Mouse (Mus musculus) adrenal gland, adult (tissue): ENCODE measurements around the gene C130032M10Rik.

Experiments used
- DNase-seq, 2 experiments: peaks; one replicate each; pipeline ENCODE4 v3.0.0; 2022 to 2023; ENCODE audit warnings: low spot score in 1 of 2; ENCODE audit not compliant: inconsistent age in 2 of 2

C130032M10Rik gene

DNA sequence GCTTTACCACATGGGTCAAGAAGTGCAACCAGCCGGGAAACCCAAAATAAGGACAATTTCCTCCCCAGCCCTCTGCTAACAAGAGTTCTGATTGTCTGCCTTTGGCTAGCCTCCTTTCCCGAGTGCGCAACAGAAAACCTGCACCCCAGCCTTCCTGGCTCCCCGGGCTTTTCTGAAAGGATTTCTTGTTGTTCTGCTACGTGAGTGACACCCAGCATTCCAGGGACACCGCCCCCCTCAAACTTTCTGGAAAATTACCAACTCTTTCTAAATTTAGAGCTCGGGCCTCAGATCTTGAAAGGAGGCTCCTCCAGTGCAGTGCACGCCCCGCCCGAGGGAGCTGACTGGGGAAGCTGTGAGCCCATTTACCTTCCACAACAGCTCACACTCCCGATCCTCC lies at the start of gene C130032M10Rik:
Gene C130032M10Rik (plus strand): TSS at position 334 of the 400 bp plus-strand sequence.
- peak in 1 of 2 experiments; percentile 40 for DNase-seq

DNA sequence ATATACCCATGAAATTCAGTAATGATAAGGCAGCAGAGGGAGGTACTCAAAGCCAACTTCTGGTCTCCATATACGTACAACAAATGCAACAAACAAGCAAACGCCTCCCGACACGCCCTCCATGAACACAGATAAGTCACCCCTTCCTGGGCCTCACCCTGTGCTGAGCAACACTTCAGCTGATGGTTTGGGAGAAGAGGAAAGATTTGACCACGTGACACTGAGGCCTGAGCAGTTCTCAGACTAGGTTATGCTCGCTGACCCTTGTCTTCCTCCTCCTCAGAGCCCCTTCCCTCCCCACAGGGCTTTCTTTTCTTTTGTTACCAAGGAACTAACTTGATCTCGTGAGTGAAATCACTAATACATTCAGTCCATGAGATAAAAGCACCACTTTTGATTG lies 48.6 kb upstream of the C130032M10Rik start:
- no peak for DNase-seq

DNA sequence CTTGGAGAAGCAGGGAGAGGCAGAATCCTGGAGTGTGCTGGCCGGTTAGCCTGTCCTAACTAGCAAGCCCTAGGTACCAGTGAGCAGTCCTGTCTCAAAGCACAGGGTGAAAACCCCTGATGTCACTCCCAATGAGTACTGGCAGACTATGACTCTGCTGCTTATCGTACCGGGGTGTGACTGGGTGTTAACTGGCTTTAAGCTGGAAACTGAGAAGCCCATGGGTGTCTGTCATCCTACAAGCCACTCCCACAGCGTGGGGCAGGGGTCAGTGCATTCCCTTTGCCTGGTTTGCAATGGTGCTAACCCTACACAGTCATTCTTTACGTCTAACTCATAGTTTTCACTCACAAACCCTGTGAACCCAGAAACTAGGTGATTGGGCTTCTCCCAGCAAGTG lies 47.3 kb upstream of the C130032M10Rik start:
- DNase-seq, result no peak

DNA sequence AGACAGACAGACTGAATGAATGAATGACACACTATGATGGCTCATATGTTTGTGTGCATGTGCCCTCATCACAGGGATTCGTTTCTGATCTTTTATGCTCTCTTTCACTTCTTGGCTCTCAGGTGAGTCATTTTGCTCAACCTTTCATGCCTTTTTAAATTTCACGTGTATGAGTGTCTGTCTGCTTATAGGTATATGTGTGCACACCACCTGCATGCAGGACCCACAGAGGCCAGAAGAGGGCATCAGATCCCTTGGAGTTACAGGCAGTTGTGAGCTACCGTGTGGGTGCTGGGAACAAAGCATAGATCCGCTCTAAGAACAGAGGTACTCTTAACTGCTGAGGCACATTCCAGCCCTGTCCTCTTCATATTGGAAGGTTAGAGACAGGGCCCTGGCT lies 46.8 kb upstream of the C130032M10Rik start:
- DNase-seq, result no peak

DNA sequence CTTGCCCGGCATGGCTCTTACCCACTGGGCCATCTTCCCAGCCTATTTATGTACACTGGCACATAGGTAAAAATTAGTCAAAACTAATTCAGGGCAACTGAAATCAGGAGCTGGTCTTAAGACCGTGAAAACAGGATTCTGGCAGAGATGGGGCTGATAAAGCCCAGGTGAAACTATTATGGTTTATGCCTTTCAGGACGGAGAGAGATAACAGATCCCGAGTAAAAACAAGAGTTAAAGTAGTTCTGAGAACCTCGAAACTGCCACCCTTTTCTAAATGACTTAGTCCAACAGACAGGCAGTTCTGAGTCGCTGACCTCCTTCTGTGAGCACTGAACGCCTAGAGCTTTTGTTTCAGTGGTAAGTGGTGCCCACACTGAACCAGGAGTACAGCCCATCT lies 43.6 kb upstream of the C130032M10Rik start:
- DNase-seq, result no peak

DNA sequence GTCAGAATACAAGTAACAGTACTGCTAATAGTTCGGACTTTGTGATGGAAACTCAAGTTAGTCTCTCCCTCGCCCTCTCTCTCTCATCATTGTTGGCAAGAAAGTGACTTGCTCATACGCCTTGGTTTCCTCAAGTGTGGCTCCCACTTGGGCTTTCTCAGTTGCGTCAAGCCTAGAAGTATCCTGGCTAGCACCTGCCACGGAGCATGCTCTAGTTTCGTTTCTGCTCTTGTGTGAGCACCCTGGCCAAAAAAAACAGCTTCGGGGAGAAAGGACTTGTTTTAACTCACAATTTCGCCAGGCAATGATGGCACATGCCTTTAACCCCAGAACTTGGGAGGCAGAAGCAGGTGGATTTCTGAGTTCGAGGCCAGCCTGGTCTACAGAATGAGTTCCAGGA lies 38.5 kb upstream of the C130032M10Rik start:
- no peak for DNase-seq

DNA sequence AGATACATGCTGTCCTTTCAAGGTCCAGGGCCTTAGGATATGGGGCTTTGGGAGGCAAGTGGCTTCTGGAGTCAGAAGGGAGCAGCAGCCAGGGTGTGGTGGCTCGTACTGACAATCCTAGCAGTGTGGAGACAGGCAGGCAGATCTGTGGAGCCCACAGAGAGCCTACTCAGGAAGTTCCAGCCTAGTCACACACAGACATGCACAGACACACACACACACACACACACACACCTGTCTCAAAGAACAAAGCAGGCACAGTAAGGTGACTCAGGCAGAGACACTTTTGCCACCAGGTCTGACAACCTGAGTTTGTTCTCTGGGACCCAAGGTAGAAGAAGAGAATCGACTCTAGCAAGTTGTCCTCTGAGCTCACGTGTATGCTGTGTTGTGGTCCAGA lies 34.6 kb upstream of the C130032M10Rik start:
- no peak for DNase-seq

DNA sequence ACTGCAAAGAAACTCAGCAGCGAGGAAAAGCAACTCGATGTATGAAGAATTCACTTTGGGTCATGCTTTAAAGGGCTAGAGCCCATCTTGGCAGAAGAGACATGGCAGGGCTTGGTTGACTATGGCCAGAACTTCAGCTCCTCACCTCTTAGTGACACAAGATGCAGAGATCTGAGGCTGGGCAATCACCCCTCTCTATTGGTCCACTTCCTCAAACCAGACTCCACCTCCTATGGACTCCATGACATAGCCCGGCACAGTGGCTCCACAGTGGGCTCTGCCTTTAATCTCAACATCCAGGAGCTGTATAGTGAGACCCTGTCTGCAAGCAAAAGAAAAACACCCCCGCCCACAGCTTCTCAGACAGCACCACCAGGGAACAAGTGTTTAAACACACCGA lies 30.7 kb upstream of the C130032M10Rik start:
- no peak for DNase-seq

DNA sequence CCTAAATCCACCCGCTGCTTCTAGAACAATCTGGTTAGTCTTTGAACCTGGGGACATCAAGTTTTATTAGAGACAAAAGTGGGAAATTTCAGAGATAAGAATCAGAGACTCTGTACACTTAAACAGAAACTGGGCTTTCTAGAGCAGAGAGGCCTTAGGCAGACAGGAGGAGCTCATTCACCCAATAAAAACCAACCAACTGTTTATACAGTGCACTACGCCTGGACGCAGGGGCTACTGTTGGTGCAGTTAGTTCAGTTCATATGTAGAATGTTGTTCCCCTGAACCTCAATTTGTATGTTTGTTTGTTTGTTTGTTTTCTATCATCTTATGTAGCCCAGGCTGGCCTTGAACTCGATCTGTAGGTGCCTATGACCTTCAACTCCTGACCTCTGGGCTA lies 28.7 kb upstream of the C130032M10Rik start:
- DNase-seq, result no peak

DNA sequence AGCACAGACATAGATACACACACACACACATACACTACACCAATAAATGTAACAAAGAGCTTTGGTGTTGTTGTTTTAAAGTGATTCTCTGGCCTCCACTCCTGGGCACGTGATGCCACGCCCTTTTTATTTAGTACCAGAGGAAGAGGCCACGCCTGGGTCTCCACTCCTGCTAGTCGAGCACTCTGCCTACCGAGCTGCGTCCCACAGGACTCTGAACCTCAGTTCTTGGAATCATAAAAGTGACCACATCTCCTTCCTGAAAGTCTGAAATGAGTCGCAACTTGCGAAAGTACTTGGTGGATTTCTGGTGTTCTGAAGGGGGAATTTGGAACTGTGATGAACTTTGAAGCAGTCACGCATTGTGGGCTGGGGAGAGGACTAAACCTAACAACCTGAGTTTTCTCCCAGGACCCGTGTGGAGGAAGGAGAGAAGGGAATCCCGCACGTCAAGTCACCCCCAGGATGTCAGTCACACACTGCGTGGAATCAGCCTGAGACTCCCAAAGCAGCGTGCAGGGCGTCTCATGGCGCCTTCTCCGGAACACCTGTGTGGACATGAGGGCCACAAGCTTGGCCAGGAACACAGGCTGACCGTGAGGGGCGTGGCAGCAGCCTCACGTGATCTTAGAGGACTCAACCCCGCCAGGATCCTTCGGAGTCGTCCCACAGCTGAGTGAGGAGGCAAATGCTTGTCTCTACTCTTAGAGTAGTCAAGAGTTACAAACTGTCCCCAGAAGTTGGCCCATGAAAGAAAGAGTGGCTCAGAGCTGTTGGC lies 27.8 kb upstream of the C130032M10Rik start:
- no peak for DNase-seq

DNA sequence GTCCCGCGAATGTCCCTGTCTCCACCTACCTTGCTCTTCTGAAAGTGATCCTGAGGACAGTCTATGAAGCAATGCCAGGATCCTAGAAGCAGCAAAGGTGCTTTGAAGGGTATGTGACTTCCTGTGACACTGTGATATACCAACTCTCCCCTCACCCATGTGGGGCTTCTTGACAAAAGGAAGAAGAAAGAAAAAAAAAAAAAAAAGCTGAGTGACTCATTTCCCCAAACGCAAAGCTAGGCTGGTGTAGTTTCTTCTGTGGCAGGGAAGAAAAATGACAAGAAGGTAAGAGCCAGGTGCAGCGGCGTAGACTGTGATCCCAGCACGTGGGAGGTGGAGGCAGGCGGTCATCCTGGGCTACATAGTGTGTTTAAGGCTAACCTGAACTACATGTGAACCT lies 19.0 kb upstream of the C130032M10Rik start:
- no peak for DNase-seq

DNA sequence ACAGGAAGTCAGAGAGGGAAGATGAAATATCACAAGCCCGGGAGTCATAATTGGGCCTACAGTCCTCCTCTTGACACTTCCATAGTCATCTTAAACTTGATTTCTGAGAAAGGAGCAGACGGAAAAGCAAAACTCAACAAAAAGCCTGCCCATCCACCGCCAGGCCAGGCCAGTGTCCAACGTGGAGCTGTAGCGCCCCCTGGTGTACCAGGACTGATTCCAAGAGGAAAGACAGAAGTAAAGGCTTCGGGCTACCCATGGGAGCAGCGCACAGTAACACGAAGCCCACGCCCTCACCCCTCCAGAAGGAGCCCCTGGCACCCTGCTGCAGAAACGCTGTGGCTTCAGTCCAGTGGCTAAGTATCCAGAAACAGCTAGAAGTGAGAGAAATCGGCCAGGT lies 17.3 kb upstream of the C130032M10Rik start:
- DNase-seq, result peak; percentile 77 to 94

DNA sequence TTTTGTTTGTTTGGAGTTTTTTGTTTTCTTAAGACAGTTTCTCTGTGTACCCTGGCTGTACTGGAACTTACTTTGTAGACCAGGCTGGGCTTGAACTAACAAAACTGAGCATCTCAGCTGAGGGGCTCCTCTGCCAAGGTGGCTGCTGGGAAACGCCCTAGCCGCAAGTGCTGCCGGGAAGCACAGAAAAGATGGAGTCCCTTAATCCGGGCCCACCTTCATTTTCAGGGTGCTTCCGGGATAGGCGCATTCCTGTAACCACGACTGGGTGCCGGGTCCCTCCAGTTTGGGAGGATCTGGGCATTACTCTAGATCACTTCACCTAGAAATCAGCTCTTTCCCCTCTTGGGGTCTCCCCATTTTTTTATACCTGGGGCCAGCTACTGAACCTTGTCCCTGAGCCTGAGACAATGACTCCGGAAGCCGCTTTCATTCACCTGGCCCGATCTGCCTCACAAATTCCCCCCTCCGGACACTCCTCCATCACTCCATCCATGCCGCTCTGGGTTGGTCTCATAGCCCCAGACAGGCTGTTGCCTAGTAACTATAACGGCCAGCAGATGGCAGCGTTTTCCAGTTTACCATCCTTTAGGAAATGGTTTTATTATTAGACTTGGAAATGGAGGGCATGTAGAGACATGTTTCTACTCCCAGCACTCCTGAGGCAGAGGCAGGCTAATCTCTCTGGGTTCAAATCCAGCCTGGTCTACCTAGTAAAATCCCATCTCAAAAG lies 15.5 kb upstream of the C130032M10Rik start:
- peak; percentile 41 to 83 for DNase-seq

DNA sequence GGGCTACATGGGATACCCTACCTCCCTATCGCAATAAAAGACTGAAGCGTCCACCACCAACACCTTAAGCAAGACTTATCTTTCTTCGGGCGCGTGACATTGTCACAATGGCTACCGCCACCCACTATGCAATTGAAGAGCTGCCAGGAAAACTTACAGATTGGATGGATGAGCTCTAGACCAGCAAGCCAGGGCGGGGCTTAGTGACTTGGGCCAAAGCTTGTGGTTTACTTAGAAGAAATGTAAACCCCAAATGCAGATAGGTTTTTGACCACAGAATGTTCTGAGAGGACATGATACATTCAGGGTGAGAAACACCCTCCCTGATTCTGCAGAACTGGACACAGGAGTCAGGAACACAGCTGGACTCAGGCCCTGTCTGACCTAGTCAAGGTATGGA lies 14.4 kb upstream of the C130032M10Rik start:
- no peak for DNase-seq

DNA sequence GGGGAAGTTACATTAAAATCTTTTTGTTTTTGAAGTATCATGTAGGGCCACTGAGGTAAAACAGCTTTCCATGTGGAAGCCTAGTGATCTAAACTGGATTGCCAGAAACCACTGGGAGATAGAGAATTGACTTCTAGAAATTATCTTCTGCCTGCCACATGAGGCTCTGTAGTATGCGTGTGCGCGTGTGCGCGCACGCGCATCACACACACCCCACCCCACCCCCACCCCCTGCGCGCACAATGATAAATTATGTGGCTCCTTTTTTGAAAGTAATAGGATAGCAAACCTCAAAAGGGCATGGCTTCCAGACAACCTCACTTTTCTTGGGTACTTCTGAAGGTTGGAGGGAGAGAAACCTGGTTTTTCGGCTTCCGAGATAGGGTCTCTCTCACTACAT lies 13.6 kb upstream of the C130032M10Rik start:
- no peak for DNase-seq

DNA sequence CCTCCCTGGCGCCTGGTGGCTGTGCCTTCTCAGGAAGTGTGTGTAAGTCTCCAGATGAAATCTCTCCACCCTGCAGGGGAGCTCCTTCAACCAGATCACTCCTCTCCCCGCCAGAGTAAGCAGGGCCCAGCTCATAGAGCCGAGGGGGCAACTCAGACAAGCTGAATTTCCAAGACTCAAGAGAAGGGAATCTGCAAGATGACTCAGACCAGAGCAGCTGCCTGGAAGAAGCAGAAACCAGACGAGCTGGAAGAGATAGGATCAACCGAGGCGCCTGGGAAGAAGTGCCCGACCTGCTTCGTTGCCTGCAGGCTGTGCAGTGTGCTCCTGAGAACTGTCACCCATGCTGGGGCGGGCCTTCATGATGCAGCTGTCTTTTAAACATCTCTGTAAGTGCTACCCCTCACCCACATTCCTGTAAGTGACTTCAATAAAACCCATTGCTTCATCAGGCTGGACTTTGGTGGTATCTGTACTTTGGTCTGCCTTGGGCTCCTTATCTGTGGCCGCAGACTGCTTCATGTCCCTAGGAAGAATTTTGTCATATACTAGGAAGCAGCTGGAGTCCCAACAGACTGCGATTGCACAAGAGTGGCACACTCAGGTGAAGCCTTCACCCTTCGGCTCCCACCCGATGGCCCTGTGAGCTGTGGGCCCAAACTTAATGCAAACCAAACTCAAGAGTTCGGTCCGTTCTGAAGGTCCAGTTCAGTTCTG lies 12.6 kb upstream of the C130032M10Rik start:
- DNase-seq, result no peak

DNA sequence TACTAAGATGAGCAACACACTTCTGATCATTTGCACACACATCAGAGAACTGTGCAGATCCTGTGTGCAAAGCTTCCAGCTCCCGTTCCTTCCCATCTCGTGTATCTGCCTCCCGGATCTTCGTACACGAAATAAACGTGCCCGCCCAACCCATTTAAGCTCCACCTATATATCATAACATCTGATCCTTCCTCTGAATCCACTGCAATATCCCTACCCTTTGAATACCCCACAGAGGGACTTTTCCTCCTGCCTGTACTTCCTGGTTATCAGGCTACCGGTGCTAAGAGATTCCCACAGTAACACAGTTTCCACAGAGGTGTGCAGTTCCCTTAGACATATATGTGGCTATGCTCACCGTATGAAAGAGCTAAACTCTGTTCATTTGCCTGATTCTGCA lies 10.7 kb upstream of the C130032M10Rik start, which contains the start of gene Ccr4:
Gene Ccr4 (minus strand): TSS at position 101 of the 400 bp plus-strand sequence.
- no peak for DNase-seq

DNA sequence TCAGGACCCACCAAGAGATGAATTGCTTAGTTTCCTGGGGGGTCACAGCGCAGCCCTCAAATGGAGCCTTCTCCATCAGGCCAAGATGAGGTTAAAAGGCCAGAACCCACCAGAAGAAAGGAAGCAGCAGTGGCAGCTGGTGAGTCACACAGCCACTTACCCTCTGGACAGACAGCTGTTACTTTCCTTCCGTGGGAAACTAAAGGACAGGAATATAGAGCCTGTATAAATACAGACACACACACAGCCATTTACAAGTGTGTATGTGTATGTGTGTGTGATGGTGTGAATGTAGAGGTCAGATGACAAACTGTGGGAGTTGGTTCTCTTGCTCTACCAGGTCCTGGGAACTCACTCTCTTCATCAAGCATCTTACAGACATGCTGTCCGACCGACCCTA lies 8.9 kb upstream of the C130032M10Rik start:
- no peak for DNase-seq

DNA sequence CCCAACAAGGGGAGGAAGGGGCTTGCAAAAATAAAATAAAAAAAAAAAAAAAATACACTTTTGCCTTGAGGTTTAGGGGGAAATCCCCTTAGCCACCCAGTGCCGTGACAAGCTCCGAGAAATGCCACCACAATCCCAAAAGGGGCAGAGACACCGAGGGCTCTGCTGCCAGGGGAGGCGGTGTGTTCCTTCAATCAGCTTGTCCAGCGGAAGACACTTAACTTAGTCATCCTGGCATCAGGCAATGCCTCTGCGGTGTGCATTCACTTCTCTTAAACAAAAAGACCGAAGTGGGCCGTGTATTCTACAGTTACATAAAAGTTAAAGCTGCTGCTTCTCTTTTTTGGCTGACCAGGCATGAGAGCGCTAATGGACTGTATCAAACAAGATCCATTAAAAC lies 8.1 kb upstream of the C130032M10Rik start:
- no peak for DNase-seq

DNA sequence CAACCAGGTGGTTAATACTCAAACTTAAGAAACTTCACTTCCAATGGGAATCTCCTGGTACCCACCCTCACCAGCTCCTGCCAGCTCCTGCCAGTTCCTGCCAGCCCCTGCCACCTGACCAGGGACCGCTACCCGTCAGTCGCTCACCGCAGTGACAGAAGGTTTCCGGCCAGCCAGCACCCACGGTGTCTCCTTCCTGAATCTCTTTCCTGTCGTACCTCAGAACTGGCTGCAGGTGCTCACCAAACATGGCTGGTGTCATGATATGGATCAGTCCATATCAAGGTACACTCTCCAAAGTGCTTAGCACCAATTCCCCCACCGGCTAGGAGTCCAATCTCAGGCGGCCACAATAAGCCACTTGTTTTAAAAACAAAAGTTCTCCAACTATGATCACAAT lies 5.7 kb upstream of the C130032M10Rik start:
- DNase-seq, result no peak

DNA sequence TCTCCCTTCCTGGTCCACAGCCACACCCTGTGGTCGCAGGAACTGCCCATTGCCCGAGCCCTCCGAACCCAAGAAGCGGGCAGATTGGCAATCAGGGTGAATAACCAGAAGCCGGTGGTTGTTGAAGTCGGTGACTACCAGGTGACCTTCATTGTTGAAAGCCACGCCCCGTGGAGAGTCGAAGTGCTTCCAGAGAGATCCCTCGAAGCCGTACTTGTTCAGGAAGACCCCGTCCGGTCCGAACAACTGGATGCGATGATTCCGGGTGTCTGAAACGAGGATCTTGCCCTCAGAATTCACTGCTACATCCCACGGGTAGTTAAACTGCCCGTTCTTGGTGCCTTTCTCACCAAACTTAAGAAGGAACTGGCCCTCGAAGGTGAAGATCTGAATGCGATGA lies 2.7 kb upstream of the C130032M10Rik start:
- no peak for DNase-seq
